Mouse (Mus musculus) spleen, adult 2 months (tissue): ENCODE measurements around the gene Rdh9. TPM values are rescaled to one million over a fixed set of nuclear protein-coding genes. Genes with fewer than 3 reads are reported as not detected.
A peak's percentile ranks its signal among the peaks of the same experiment; 100 is the strongest.

Experiments used
- DNase-seq, 2 experiments: peaks; one replicate each; pipeline versions ENCODE4 v3.0.0 to v3.0.0-alpha.2; 2012 to 2021; ENCODE audit warnings: low spot score in 2 of 2, low read depth in 1 of 2
- H3K27ac ChIP-seq: fragments of 200-500 bp; 2 replicates; pipeline ENCODE4 v1.5.1; 2012; ENCODE audit warnings: low read length, inconsistent platforms; ENCODE audit not compliant: insufficient read depth
- H3K27me3 ChIP-seq: fragments of 200-500 bp; 2 replicates; pipeline ENCODE4 v1.6.1; 2012; ENCODE audit warnings: mild to moderate bottlenecking, moderate library complexity, low read length, inconsistent platforms; ENCODE audit not compliant: control insufficient read depth, insufficient read depth
- H3K36me3 ChIP-seq: fragments of 200-500 bp; 2 replicates; pipeline ENCODE4 v1.6.1; 2012; ENCODE audit warnings: mild to moderate bottlenecking, low read length, inconsistent platforms; ENCODE audit not compliant: control insufficient read depth, insufficient read depth
- H3K4me1 ChIP-seq: fragments of 200-500 bp; 2 replicates; pipeline ENCODE4 v1.6.1; 2011; ENCODE audit warnings: inconsistent platforms; ENCODE audit not compliant: control insufficient read depth, insufficient read depth, insufficient read length
- H3K4me3 ChIP-seq: fragments of 200-500 bp; 2 replicates; pipeline ENCODE4 v1.5.1; 2011; ENCODE audit warnings: mild to moderate bottlenecking, inconsistent platforms; ENCODE audit not compliant: insufficient read depth, insufficient read length; ENCODE audit errors: extremely low read depth
- CTCF ChIP-seq: fragments of 200-500 bp; IDR thresholded peaks from 2 replicates; pipeline ENCODE4 v1.5.1; 2011; ENCODE audit warnings: mild to moderate bottlenecking, inconsistent platforms; ENCODE audit not compliant: insufficient read depth, insufficient read length, insufficient replicate concordance; ENCODE audit errors: extremely low read depth
- POLR2A ChIP-seq: fragments of 200-500 bp; IDR thresholded peaks from 2 replicates; pipeline ENCODE4 v1.6.1; 2011; ENCODE audit warnings: low read depth, low read length, inconsistent platforms
- WGBS: fragments of 180-500 bp; shearing (Covaris S2); methylation state at CpG from one replicate; pipeline ENCODE4 v1.1.7; 2018; 5-methylcytosine and 5-hydroxymethylcytosine counted together
- polyA plus RNA-seq: library from polyadenylated mRNA; depleted of rRNA; stranded (reverse); fragments of >200 nt; gene quantifications from 2 replicates; pipeline ENCODE4 v1.2.3, GENCODE M21; 2012

Gene Rdh9
- polyA plus RNA-seq, 1 experiment, result 0.18 TPM

DNA sequence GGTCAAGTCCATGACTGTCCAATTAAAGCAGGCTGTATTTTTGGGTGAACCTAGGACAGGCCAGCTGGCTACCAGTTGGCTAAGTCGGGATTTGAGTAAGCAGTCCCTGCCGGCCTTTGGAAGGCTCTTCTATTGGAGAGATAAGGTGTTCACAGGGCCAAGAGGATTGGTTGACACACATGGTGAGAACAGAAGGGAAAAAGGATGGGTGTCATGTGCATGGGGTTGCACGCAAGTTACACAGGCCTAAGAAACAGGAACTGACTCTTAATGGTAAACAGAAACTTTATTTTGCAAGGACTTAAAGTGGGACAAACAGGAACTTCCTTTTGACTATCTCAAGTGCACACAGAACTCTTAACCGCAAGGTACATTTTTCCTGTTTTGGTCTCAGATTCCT is 39.3 kb upstream of the Rdh9 start:
- Histone ChIP-seq H3K4me1 (peaks cover 17% of the 10 kb centered on the region; the same call in 1 of the 2 replicates), H3K27me3 (no peaks in the 10 kb centered on the region; the same call in 1 of the 2 replicates), H3K4me3 (no peak overlapping the region), H3K36me3 (peaks cover 3% of the 10 kb centered on the region), H3K27ac (peak overlapping the region; percentile 85)
- DNase-seq, result peak in 1 of 2 experiments; percentile 60
- TF ChIP-seq CTCF (no peak), POLR2A (no peak)
- 25% methylated on average over 4 of the region's 4 CpGs for WGBS

GRCm38 (mm10) chr10:127737552-127737951 is 38.6 kb upstream of the Rdh9 start:
- Histone ChIP-seq H3K36me3 (peaks cover 8% of the 10 kb centered on the region), H3K27me3 (no peaks in the 10 kb centered on the region; the same call in 1 of the 2 replicates), H3K4me3 (no peak overlapping the region), H3K4me1 (peaks cover 17% of the 10 kb centered on the region; the same call in 1 of the 2 replicates), H3K27ac (peak overlapping the region; percentile 51)
- no peak for TF ChIP-seq CTCF
- no peak for TF ChIP-seq POLR2A
- DNase-seq, result no peak
- WGBS, result 35% methylated on average over 2 of the region's 2 CpGs

DNA sequence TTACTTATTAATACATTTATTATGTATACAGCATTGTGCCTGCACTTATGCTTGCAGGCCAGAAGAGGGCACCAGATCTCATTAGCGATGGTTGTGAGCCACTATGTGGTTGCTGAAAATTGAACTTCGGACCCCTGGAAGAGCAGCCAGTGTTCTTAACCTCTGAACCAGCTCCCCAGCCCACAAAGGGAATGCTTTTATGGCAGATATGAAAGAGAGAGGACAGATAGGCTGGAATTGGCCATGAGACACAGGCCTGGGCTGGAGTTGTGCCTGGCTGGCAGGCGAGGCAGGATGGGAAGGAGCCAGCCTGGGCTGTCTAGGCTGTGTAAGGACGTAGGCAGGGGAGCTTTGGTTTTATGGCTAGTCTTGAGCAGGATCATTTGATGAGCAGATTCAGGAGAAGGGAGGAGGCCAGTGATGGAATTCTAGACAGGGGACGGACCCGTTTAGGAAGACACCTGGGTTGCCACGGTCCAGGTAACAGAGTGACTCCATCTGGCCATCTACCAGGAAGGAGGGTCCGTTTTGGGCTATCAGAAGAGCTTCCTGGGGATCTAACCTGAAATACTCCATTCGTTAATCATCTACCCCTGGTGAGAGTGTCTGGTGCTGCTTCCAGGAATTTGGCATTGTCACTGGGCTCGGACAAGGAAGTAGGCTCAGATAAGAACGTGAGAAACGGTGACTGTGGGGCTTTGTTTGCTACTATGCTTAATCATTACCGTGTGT is 37.9 kb upstream of the Rdh9 start:
- no peak overlapping the region for H3K4me3 ChIP-seq
- H3K36me3 ChIP-seq, result peaks cover 16% of the 10 kb centered on the region
- H3K27ac ChIP-seq, result 0 out of 2 replicates have a peak overlapping the region, but pooled peaks have one; percentile 1
- H3K4me1 ChIP-seq, result peaks cover 17% of the 10 kb centered on the region; the same call in 1 of the 2 replicates
- WGBS, result 45% methylated on average over 13 of the region's 13 CpGs
- peak in 1 of 2 experiments; percentile 46 for DNase-seq
- peak; percentile 29; the same call in 1 of the 2 replicates for TF ChIP-seq CTCF
- TF ChIP-seq POLR2A, result no peak
- H3K27me3 ChIP-seq, result no peaks in the 10 kb centered on the region; the same call in 1 of the 2 replicates

DNA sequence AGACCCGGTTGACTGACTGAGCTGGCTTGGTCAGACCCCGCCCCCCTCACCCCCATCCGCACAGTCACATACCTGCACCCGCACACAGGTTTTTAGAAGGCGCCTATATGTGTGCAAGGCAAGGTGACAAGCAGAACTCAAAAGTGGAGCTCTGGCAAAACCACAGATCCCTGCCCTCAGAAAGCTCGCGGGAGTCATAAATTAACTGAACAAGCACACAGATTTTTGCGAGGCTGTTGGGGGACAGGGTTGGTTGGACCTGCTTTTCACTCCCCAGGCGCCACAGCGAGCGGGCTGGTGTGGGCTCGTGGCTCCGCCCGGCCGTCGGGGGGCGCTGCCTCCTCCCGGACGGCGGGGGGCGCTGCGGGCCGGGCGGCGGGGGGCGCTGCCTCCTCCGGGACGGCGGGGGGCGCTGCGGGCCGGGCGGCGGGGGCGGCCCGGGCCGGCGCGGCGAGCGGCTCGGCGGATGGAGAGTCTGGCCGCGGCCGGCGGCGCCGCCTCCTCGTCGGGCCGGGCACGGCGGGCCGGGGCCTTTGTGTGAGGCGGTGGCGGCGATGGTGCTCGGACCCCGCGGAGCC is 37.0 kb upstream of the Rdh9 start, which contains the start of gene Zbtb39:
Zbtb39 (plus strand) TSS at position 456 of the 578 bp plus-strand sequence.
- under 1% methylated on average over 38 of the region's 61 CpGs for WGBS

DNA sequence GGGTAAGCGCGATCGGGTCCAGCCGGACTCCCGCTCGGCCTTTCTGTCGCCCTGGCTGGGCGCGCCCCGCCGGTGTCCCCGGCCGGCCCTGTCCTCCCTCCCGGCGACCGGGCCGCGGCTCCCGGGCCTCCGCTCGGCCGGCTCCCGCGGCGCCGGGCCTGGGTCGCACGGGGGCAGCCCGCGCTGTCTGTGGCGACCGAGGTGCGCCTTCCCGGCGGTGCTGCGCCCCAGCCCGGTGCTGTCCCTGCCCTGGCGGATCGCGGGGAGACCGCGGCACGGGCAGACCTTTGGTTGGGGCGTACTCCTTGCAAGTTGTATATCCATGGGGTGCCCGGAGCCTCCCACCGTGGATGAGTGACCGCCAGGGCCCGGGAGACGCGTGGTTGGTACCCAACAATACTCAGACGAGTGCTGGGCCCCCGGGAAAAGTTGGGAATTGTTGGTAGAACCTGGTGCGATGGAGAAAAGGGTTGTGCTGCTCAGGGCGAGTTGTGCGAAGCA is 36.5 kb upstream of the Rdh9 start:
- Histone ChIP-seq H3K27ac (peak overlapping the region; percentile 26; the same call in 1 of the 2 replicates), H3K4me1 (peaks cover 17% of the 10 kb centered on the region; the same call in 1 of the 2 replicates), H3K4me3 (peak overlapping the region; percentile 79), H3K27me3 (no peaks in the 10 kb centered on the region; the same call in 1 of the 2 replicates), H3K36me3 (peaks cover 25% of the 10 kb centered on the region)
- TF ChIP-seq POLR2A (no peak), CTCF (no peak)
- under 1% methylated on average over 55 of the region's 55 CpGs for WGBS
- DNase-seq, result peak in 1 of 2 experiments; percentile 31

More for the DNA sequence above, 37.0 kb upstream of the Rdh9 start, which contains the start of gene Zbtb39:
- H3K27ac ChIP-seq, result peak within 1 kb of the TSS; percentile 26; the same call in 1 of the 2 replicates
- TF ChIP-seq CTCF (peak; percentile 34; the same call in 1 of the 2 replicates), POLR2A (no peak)
- H3K4me3 ChIP-seq, result peak within 1 kb of the TSS; percentile 79
- peak; percentile 53 to 72 for DNase-seq
- H3K36me3 ChIP-seq, result peaks cover 23% of the 10 kb centered on the region
- H3K27me3 ChIP-seq, result no peaks in the 10 kb centered on the region; the same call in 1 of the 2 replicates
- H3K4me1 ChIP-seq, result peaks cover 17% of the 10 kb centered on the region; the same call in 1 of the 2 replicates

DNA sequence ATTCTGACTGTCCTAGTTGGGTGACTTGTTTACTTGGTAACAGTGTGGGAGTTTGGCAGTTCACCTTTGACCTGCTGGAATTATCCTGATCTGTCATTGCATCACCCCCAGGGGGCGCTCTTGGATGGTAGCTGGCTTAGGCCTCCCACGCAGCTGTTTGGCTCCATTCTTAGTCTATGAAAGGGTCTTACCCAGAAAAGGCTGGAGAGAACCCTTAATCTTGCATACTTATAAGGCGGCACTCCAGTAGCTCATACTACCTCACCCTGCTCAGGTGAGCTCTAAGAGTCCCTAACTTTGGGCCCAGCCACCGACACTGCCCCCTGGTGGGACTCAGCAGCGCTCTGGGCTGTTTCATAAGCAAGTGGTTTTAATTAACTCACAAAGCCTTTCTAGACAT is 31.5 kb upstream of the Rdh9 start:
- peaks cover 28% of the 10 kb centered on the region for H3K36me3 ChIP-seq
- peak in 1 of 2 experiments; percentile 23 for DNase-seq
- WGBS, result 85% methylated on average over 5 of the region's 5 CpGs
- no peaks in the 10 kb centered on the region for H3K27me3 ChIP-seq
- no peak overlapping the region for H3K27ac ChIP-seq
- no peaks in the 10 kb centered on the region for H3K4me1 ChIP-seq
- no peak overlapping the region for H3K4me3 ChIP-seq
- 0 out of 2 replicates have a peak, but pooled peaks have one; percentile 20 for TF ChIP-seq CTCF
- no peak for TF ChIP-seq POLR2A

- Histone ChIP-seq H3K27ac (no peak overlapping the region), H3K4me3 (no peak overlapping the region), H3K4me1 (no peaks in the 10 kb centered on the region), H3K27me3 (no peaks in the 10 kb centered on the region), H3K36me3 (peaks cover 28% of the 10 kb centered on the region)
- WGBS, result 60% methylated on average over 5 of the region's 5 CpGs
- DNase-seq, result no peak
- TF ChIP-seq POLR2A (no peak), CTCF (no peak)
Measured at GRCm38 (mm10) chr10:127745886-127746285, 30.3 kb upstream of the Rdh9 start.
